Mouse (Mus musculus): ENCODE measurements at regions not wholly inside any gene's neighbourhood (a gene's known extent, or its start where the extent isn't known, plus 50 kb on each side); places are given as distances from the start of the nearest gene placed in this dataset.

DNA sequence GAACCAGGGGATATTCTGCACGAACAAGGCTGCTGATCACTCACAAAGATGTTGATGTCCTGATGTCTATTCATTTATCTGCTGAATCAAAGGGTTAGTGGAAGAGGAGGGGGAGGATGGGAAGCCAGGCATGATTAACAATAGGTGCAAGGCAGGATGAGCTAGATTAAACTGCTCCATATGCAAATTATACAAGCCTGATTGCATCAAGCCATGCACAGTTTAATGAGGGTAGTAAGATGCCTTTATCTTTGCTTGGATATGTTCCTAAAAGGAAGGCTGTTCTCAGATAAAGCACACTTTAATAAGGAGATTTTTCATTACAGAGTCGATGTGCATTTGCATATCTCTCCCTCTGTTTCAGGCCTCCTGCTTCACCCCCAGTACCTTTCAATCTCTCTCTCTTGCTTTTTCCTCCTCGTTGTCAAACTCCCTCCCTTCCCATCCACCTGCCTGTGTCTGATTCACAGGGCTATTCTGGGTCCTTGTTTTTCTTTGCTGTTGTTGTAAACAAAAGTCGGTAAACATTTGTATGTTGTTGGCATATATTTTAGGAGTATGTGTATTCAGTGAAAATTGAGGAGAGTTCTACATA is 615.8 kb upstream of the Nox3 start:
- ATAC-seq (ENCODE audit: low FRiP score, low TSS enrichment) (no peak), DNase-seq (ENCODE audit: low spot score) (no peak)
- Histone ChIP-seq H3K36me3 (ENCODE audit: control insufficient read depth, insufficient read depth, low read length) (no peaks in the 10 kb centered on the region), H3K27me3 (ENCODE audit: control insufficient read depth, insufficient read depth, low read length) (no peaks in the 10 kb centered on the region), H3K4me1 (replicated peaks; ENCODE audit: control insufficient read depth, insufficient read depth) (no peaks in the 10 kb centered on the region), H3K9me3 (ENCODE audit: control insufficient read depth, low read length) (no peaks in the 10 kb centered on the region), H3K9ac (ENCODE audit: low read length) (no peak overlapping the region), H3K4me3 (ENCODE audit: low read depth, low read length) (no peak overlapping the region), H3K27ac (replicated peaks) (no peak overlapping the region), H3K4me2 (replicated peaks; ENCODE audit: low read depth) (no peak overlapping the region)
- WGBS = 55% methylated on average over 4 of the region's 4 CpGs
- TF ChIP-seq CTCF (IDR thresholded peaks at IDR 0.05; ENCODE audit: low read depth) = no peak
- no peak for TF ChIP-seq EP300 (optimal IDR thresholded peaks at IDR 0.05)

DNA sequence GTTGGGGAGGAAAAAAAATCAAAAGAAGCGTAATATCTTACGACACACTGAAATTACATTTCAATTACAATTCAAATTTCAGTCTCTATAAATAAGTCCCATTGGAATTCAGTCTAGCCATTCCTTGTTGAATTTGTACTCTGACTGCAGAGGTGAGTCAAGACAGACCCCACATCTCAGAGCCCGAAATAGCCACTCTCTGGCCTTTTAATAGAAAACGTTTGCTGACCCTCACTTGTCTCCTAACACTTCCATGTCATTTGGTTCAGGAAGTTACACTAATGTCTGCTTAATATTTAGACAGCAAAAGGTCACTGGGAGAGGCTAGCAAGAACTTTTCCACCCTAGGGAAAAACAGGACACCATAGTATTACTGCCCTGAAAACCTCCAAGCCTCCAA is 623.1 kb upstream of the Nox3 start:
- Histone ChIP-seq H3K36me3 (ENCODE audit: control insufficient read depth, insufficient read depth, low read length) (no peaks in the 10 kb centered on the region), H3K4me1 (replicated peaks; ENCODE audit: control insufficient read depth, insufficient read depth) (no peaks in the 10 kb centered on the region), H3K9ac (ENCODE audit: low read length) (no peak overlapping the region), H3K9me3 (ENCODE audit: control insufficient read depth, low read length) (no peaks in the 10 kb centered on the region), H3K4me2 (replicated peaks; ENCODE audit: low read depth) (no peak overlapping the region), H3K27me3 (ENCODE audit: control insufficient read depth, insufficient read depth, low read length) (no peaks in the 10 kb centered on the region), H3K27ac (replicated peaks) (no peak overlapping the region), H3K4me3 (ENCODE audit: low read depth, low read length) (no peak overlapping the region)
- WGBS = 68% methylated on average over 4 of the region's 4 CpGs
- ATAC-seq (ENCODE audit: low FRiP score, low TSS enrichment) (no peak), DNase-seq (ENCODE audit: low spot score) (no peak)
- TF ChIP-seq CTCF (IDR thresholded peaks at IDR 0.05; ENCODE audit: low read depth) (no peak), EP300 (optimal IDR thresholded peaks at IDR 0.05) (no peak)

DNA sequence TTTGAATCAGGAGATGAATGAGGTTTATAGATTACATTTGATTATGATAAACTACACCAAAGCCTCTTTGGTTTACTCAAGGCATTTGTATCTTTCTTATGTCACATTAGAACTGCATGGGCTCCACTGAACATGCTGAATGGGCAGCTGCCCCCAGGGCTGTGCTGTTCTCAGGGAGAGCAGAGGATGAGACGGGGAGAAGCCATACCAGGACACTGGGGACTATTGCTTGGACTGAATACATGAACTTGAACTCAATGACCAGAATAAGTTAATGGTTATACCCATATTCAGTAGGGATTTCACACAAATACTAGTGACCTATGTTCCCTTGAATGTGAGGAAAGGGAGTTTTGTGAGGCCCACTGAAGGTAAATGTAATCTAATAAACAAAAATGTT is 632.7 kb upstream of the Nox3 start:
- 84% methylated on average over 1 of the region's 1 CpGs for WGBS
- no peak for TF ChIP-seq EP300 (optimal IDR thresholded peaks at IDR 0.05)
- TF ChIP-seq CTCF (IDR thresholded peaks at IDR 0.05; ENCODE audit: low read depth) = no peak
- no peak for DNase-seq (ENCODE audit: low spot score)

DNA sequence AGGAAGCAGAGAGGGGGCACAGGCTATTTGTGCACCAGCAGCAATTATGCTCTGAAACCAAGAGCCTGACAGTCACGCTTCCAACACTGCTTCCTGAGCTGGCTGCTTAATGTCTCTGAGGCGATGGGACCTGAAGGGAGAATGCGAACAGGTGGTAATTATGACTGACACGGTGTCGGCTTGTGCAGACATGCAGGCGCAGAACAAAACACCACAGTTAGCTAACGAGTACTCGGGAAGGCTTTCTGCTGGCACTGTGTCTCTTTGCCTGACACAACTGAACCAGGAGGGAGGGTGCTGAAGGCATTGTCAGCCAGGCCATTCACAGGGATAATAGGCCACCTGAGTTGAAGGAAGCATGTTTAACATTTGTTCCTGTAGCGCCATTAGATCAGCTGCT is 635.6 kb upstream of the Nox3 start:
- Histone ChIP-seq H3K27me3 (ENCODE audit: control insufficient read depth, insufficient read depth, low read length) (no peaks in the 10 kb centered on the region), H3K36me3 (ENCODE audit: control insufficient read depth, insufficient read depth, low read length) (no peaks in the 10 kb centered on the region), H3K4me3 (ENCODE audit: low read depth, low read length) (no peak overlapping the region), H3K9me3 (ENCODE audit: control insufficient read depth, low read length) (no peaks in the 10 kb centered on the region), H3K4me1 (replicated peaks; ENCODE audit: control insufficient read depth, insufficient read depth) (no peaks in the 10 kb centered on the region), H3K4me2 (replicated peaks; ENCODE audit: low read depth) (no peak overlapping the region), H3K27ac (replicated peaks) (no peak overlapping the region), H3K9ac (ENCODE audit: low read length) (no peak overlapping the region)
- TF ChIP-seq CTCF (IDR thresholded peaks at IDR 0.05; ENCODE audit: low read depth) = no peak
- no peak for TF ChIP-seq EP300 (optimal IDR thresholded peaks at IDR 0.05)
- ATAC-seq (ENCODE audit: low FRiP score, low TSS enrichment) (no peak), DNase-seq (ENCODE audit: low spot score) (no peak)
- 56% methylated on average over 9 of the region's 9 CpGs for WGBS

More for the DNA sequence above, 632.7 kb upstream of the Nox3 start:
- Histone ChIP-seq H3K36me3 (ENCODE audit: control insufficient read depth, insufficient read depth, low read length) (no peaks in the 10 kb centered on the region), H3K9ac (ENCODE audit: low read length) (no peak overlapping the region), H3K27ac (replicated peaks) (no peak overlapping the region), H3K4me2 (replicated peaks; ENCODE audit: low read depth) (no peak overlapping the region), H3K4me3 (ENCODE audit: low read depth, low read length) (no peak overlapping the region), H3K9me3 (ENCODE audit: control insufficient read depth, low read length) (no peaks in the 10 kb centered on the region), H3K27me3 (ENCODE audit: control insufficient read depth, insufficient read depth, low read length) (no peaks in the 10 kb centered on the region), H3K4me1 (replicated peaks; ENCODE audit: control insufficient read depth, insufficient read depth) (no peaks in the 10 kb centered on the region)
- no peak for ATAC-seq (ENCODE audit: low FRiP score, low TSS enrichment)

DNA sequence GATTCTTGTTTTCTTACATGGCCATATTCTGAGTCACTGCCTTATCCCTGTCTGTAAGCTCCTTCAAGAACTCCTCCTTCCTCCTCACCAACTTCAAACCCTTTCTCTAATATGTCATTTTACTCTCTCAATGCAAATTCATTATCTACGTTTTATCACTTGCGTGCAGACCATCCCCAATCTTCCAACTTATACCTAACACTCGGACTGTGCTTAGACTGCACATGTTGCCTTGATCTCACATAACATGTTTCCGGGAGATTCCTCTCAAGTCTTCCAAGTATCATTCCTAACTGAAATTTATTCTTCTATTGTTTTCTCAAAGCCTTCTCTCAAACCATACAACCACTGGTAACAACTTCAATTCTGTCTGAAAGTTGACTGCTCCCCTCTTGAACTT is 637.0 kb upstream of the Nox3 start:
- Histone ChIP-seq H3K27ac (replicated peaks) (no peak overlapping the region), H3K4me1 (replicated peaks; ENCODE audit: control insufficient read depth, insufficient read depth) (no peaks in the 10 kb centered on the region), H3K4me3 (ENCODE audit: low read depth, low read length) (no peak overlapping the region), H3K36me3 (ENCODE audit: control insufficient read depth, insufficient read depth, low read length) (no peaks in the 10 kb centered on the region), H3K27me3 (ENCODE audit: control insufficient read depth, insufficient read depth, low read length) (no peaks in the 10 kb centered on the region), H3K9ac (ENCODE audit: low read length) (no peak overlapping the region), H3K4me2 (replicated peaks; ENCODE audit: low read depth) (no peak overlapping the region), H3K9me3 (ENCODE audit: control insufficient read depth, low read length) (no peaks in the 10 kb centered on the region)
- no peak for TF ChIP-seq CTCF (IDR thresholded peaks at IDR 0.05; ENCODE audit: low read depth)
- TF ChIP-seq EP300 (optimal IDR thresholded peaks at IDR 0.05) = no peak
- DNase-seq (ENCODE audit: low spot score) (no peak), ATAC-seq (ENCODE audit: low FRiP score, low TSS enrichment) (no peak)
- WGBS = 87% methylated on average over 4 of the region's 4 CpGs

DNA sequence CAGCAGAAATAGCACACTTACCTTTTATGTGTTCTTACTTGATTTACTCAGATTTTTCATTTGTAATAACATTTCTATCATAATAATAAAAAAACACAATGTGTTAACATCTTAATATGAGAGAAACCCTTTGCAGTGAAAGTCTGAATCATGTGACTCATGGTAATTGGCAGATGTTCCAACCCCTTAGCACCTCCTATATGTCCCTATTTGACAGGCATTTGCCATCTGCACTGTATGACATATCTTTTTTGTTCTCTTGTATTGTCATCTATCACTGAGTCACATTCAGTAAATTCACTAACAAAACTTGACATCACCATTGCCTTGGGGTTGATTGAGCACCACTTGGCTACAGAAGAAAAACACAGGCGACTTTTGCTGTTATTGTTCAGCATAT is 641.1 kb upstream of the Arid1b start:
- no peaks in the 10 kb centered on the region for H3K9me3 ChIP-seq (ENCODE audit: control insufficient read depth, low read length)
- no peak overlapping the region for H3K9ac ChIP-seq (ENCODE audit: low read length)
- H3K4me3 ChIP-seq (ENCODE audit: low read depth, low read length) = no peak overlapping the region
- no peaks in the 10 kb centered on the region for H3K4me1 ChIP-seq (replicated peaks; ENCODE audit: control insufficient read depth, insufficient read depth)
- ATAC-seq (ENCODE audit: low FRiP score, low TSS enrichment) (no peak), DNase-seq (ENCODE audit: low spot score) (no peak)
- H3K4me2 ChIP-seq (replicated peaks; ENCODE audit: low read depth) = no peak overlapping the region
- H3K27ac ChIP-seq (replicated peaks) = no peak overlapping the region
- H3K27me3 ChIP-seq (ENCODE audit: control insufficient read depth, insufficient read depth, low read length) = no peaks in the 10 kb centered on the region
- no peaks in the 10 kb centered on the region for H3K36me3 ChIP-seq (ENCODE audit: control insufficient read depth, insufficient read depth, low read length)
- 23% methylated on average over 1 of the region's 1 CpGs for WGBS
- TF ChIP-seq CTCF (IDR thresholded peaks at IDR 0.05; ENCODE audit: low read depth) = no peak
- TF ChIP-seq EP300 (optimal IDR thresholded peaks at IDR 0.05) = no peak
